Mouse (Mus musculus): ENCODE results near the gene Mrtfa.
A peak's percentile ranks its signal among the peaks of the same experiment; 100 is the strongest.
"Not testable (repeated sequence)": the region's sequence is repeated elsewhere in the genome, so short reads cannot be mapped to it uniquely, and the experiment has no call there.

The Mrtfa gene

DNA sequence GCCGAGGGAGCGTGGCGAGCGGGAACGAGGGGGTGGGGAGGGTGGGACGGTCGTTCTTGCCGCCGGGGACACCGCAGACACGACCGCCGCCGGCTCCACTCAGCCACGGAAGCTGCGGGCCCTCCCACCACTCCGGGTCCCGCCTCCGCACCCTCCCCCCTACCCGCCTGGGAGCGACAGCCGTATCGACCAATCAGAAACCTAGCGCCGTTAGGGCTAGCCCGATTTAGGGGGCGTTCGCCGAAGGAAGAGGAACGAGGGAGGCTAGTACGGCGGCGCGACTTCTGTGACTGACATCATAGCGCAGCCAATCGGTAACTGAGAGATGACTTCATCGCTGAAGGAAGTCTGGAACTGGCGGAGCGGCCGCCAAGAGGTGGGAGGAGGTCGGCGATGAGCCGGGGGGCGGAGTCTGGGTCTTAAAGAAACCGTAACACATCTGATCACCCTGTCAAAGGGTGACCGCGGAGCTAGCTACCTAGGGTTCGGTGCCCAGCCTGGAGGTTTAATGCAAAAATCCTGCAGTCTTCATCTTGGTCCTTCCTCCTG, at the start of gene Mrtfa:
Gene Mrtfa (minus strand): TSS at position 128 of the 549 bp plus-strand sequence.
- DNase-seq (ENCODE audit: low spot score in 2 of 2), result peak; percentile 96 to 97

DNA sequence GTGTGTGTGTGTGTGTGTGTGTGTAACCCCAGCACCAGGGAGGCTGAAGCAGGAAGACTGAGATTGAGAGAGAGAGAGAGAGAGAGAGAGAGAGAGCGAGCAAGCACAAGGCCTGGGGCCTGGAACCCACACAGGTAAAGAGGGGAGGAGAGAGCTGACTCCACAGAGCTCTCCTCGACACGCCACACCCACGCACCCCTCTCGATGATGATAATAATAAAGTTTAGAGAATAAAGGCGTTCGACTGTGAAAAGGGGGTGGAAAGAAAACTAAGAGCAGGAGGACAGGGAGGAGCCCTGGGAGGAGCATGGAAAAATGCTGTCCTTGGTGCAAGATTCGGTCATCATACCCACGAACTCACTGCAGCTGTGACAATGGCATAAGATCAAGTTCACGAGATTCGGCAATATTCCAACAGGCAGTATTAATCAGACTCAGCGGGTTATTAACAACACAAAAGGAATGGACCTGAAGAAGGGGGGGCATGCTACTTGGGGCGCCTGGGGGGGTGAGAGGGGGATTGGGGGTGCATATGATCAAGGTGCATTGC, 49.3 kb upstream of the Mrtfa start:
- no peak for DNase-seq (ENCODE audit: low spot score in 2 of 2)

- DNase-seq (ENCODE audit: low spot score in 2 of 2), result peak in 1 of 2 experiments; percentile 17
These were observed 48.7 kb upstream of the Mrtfa start for GRCm38 (mm10) chr15:81239261-81239660.

GRCm38 (mm10) chr15:81237471-81237870, 46.9 kb upstream of the Mrtfa start:
- DNase-seq (ENCODE audit: low spot score in 2 of 2), result no peak

GRCm38 (mm10) chr15:81236062-81236461, 45.5 kb upstream of the Mrtfa start:
- no peak for DNase-seq (ENCODE audit: low spot score in 2 of 2)

DNA sequence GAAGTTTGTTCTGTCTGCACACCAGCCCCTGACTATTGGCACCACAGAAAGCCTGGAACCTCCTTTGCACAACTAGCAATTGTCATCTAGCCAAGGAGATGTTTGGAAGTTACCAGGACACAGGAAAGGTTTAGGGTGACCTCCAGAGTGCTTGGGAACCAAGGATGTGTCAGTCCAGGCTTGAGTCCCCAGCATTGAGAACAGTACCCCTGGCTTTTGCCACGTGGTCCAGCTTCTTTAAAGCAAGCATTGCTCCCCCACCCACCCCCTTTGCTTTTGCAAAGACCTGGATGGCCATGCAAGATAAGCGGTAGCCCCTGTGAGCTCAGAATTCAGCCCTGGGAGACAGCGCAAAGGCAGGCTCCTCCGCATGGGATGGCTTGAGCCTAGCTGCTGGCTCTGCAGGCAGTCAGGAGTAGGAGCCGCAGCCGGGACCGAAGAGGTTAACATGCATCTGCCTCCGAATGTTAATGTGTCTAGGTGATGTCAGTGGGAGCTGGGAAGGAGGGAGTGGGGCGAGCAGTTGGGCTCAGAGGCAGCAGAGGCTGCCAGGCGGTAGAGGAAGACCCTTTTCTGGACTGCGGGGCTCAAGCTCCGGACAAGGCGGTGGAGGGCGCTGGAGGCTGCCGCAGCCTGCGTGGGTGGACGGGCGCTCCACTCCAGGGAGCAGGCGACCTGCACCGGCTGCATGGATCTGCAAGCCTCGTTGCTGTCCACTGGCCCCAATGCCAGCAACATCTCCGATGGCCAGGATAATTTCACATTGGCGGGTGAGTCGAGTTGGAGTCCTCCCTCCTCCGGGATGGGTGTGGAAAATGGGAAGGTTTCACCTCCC, 44.7 kb upstream of the Mrtfa start, which contains the start of gene Mchr1:
Gene Mchr1 (plus strand): TSS at position 414 of the 835 bp plus-strand sequence.
- no peak for DNase-seq (ENCODE audit: low spot score in 2 of 2)

GRCm38 (mm10) chr15:81231325-81231724, 40.8 kb upstream of the Mrtfa start:
- DNase-seq (ENCODE audit: low spot score in 2 of 2), result no peak

DNA sequence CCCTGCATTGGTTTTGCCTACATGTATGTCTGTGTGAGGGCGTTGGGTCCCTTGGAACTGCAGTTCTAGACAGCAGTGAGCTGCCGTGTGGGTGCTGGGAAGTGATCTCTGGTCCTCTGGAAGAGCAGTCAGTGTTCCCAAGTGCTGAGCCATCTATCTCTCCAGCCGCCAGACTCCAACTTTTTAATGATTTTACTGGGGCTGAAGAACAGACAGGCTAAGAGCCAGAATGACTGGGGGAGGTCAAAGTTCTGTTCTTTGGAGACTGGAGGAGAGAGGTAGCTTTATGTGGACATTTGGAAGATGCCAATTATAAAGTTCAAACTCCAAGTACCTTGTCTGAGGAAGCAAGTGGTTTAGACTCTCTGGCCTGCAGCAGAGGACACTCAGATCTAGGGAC, 39.2 kb upstream of the Mrtfa start:
- no peak for DNase-seq (ENCODE audit: low spot score in 2 of 2)

DNA sequence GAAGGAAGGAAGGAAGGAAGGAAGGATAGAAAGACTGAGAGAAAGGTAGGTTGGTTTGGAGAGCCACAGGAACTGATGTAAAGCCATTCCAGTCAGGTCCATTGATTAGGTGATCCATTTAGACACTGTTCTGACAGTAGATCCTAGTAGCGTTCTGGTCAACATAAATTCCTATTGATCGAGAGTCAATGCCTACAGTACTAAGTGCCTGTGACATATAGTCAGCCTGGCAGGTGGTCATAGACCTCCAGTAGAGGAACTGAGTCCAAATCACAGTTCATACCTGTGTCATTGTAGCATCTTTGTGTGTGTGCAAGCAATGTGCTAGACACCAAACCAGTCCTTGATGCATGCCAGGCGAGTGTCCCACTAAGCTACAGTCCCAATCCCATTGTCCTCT, 37.7 kb upstream of the Mrtfa start:
- DNase-seq (ENCODE audit: low spot score in 2 of 2), result no peak

DNA sequence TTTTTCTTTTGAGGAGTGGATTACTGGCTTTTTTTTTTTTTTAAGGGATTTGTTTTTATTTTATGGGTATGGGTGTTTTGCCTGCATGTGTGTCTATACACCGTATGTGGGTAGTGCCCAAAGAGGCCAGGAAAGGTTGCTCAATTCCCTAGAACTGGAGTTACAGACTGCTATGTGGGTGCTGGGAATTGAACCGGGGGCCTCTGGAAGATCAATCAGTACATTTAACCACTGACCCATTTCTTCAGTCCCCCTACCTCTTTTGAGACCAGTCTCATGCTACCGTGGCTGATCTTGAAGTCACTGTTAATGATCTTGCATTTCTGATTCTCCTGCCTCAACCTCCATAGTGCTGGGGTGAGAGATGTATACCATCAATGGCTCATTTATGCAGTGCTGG, 36.7 kb upstream of the Mrtfa start:
- DNase-seq (ENCODE audit: low spot score in 2 of 2), result no peak

GRCm38 (mm10) chr15:81226796-81227195, 36.2 kb upstream of the Mrtfa start:
- no peak for DNase-seq (ENCODE audit: low spot score in 2 of 2)

GRCm38 (mm10) chr15:81225732-81226131, 35.2 kb upstream of the Mrtfa start:
- no peak for DNase-seq (ENCODE audit: low spot score in 2 of 2)

DNA sequence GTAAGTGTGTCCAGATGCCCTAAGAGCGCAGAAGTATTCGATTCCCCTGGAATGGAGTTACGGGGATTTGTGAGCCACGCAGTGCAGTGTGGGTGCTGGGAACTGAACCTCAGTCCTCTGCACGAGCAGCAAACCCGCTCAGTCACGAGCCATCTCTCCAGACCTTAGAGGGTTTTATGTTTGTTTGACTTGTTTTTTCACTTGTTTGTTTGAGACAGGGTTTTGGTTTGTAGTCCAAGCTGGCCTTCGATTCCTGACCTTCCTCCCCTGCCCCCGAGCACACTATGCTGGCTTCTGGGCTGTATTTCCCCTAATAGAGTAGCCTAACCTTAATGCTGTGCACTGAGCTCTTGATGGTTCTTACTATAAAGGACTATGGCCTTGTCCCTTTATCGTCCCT, 34.5 kb upstream of the Mrtfa start:
- DNase-seq (ENCODE audit: low spot score in 2 of 2), result no peak

- DNase-seq (ENCODE audit: low spot score in 2 of 2), result no peak
These were observed 30.9 kb upstream of the Mrtfa start for GRCm38 (mm10) chr15:81221446-81221845.

- DNase-seq (ENCODE audit: low spot score in 2 of 2), result not testable (repeated sequence)
These were observed 29.5 kb upstream of the Mrtfa start for GRCm38 (mm10) chr15:81220051-81220450.

GRCm38 (mm10) chr15:81219054-81219453, 28.5 kb upstream of the Mrtfa start:
- DNase-seq (ENCODE audit: low spot score in 2 of 2), result no peak

DNA sequence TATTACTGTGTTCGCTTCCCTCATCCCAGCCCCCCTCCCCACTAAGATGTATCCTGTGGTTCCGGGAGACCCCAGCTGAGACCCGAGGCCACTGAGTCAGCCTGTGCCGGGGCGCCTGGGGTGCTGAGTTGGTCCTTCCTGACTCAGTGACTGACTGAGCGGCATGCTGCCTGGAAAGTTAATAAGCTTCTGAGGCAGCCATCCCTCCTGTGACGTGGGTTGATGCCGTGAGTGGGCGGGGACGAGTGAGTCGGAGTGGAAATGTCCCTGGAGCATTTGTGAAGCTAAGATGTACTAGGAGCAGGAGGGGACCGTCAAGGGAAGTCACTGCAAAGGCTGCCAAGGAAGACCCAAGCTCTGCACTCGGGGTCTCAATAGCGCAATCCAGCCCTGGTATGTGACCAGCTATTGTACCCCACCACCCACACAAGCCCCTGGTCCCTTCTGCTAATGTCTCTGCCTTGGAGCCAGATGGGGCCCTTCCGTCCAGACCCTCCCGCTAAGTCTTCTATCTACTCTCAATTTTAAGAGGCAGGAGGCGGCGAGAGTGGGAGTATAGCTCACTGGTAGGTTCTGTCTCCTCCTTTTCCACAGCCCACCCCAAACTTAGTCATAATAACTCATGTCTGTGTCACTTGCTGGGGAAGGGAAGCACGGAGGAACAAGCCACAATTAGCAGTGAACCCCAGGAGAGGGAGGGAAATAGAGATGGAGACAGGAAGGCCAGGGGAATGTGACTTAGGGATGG, 26.5 kb upstream of the Mrtfa start:
- no peak for DNase-seq (ENCODE audit: low spot score in 2 of 2)

DNA sequence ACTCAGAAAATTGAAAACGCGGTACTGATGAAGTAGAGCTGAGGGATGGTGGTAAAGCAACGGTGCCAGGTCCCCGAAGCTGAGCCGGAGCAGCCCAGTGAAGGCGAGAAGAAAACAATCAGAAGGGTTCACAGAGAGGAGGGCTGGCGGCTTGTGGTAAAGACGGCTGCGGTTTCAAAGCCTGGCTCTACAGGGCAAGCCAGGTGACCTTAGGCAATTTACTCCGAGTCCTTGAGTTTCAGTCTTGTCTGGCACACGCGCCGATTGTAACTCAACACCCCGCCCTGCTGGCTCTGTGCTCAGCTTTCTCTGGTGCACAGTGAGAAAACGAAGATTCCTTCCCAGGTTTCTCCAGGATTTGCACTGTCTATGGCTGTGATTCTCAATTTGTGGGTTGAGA, 22.4 kb upstream of the Mrtfa start:
- no peak for DNase-seq (ENCODE audit: low spot score in 2 of 2)

DNA sequence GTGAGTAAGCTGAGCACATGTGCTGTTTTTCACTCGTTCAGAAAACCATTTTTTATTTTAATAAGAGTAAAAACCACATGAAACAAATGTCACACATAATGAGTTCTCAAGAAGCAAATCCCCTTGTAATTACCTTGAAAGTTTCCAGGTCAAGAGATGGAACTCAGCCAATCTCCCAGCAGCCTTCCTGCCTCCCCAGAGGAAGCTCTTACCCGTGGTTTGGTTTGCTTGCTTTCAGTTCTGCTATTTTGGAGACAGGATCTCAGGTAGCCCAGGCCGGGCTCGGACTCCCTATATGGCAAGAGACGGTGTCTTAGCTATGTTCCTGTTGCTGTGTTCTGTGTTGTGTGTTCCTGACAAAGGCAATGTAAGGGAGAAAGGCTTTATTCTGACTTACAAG, 19.9 kb upstream of the Mrtfa start:
- DNase-seq (ENCODE audit: low spot score in 2 of 2), result peak in 1 of 2 experiments; percentile 62

GRCm38 (mm10) chr15:81202462-81202861, 11.9 kb upstream of the Mrtfa start:
- no peak for DNase-seq (ENCODE audit: low spot score in 2 of 2)

DNA sequence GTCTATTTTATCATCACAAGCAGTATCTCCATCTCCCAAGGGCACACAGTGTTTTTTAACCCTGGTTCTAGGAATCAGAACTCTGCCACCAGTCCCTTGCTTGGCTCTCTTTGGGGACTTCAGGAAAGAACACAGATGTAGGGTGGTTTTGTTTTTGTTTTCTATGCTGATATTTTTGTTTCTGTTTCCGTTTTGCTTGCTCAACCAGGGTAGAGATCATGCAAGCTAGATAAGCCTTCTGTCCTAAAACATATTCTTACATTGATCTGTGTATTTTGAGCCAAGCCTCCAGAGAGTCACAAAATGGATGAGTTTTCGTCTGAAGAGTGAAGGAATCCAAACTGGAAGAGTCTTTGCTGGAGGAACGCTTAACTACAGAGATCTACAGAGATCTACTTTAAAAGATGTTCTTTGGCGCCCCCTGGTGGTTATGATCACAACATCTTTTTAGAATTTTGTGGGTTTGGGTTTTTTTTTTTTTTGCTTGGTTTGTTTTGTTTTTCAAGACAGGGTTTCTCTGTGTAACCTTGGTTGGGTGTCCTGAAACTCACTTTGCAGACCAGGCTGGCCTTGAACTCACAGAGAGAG, 8.9 kb upstream of the Mrtfa start:
- DNase-seq (ENCODE audit: low spot score in 2 of 2), result peak; percentile 67 to 88

GRCm38 (mm10) chr15:81198447-81198846, 7.9 kb upstream of the Mrtfa start:
- no peak for DNase-seq (ENCODE audit: low spot score in 2 of 2)

Data from spleen, postnatal 4 days (tissue).